ENCODE assay signal across 8 mouse cellular contexts in the genomic region with DNA sequence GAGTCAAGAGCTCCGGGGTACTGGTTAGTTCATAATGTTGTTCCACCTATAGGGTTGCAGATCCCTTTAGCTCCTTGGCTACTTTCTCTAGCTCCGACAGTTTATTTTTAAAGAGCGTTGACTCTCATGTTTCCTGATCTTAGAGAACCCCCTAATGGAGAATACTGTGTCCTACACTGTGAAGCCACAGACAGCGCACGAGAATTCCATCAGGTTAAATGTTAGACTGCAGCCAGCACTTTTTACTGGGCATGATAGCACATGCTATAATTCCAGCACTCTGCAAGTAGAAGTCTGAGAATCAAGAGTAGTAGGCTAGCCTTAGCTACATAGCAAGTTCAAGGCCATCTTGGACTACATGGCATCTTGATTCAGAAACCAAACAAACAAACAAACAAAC. TPM values are rescaled to one million over a fixed set of nuclear protein-coding genes. Genes with fewer than 3 reads are reported as not detected.
DNase-seq lines count a peak whose midpoint lies in the region; ATAC-seq and TF ChIP-seq lines count a peak whose summit lies in the region.

No protein-coding gene starts in this region.

- H3K9ac ChIP-seq in heart, postnatal 0 days (replicated peaks; ENCODE audit: low read depth, low read length) = no peak overlapping the region
- H3K9ac ChIP-seq in embryonic facial prominence, embryonic 15.5 days = no peak overlapping the region
- H3K9ac ChIP-seq in neural tube, embryonic 14.5 days (replicated peaks; ENCODE audit: low read depth, low read length) = no peak overlapping the region

- no peak overlapping the region for H3K4me3 ChIP-seq in heart, postnatal 0 days (ENCODE audit: low read depth, low read length)
- H3K4me3 ChIP-seq in embryonic facial prominence, embryonic 15.5 days (replicated peaks) = no peak overlapping the region
- H3K4me3 ChIP-seq in neural tube, embryonic 14.5 days (ENCODE audit: low read depth, low read length) = no peak overlapping the region

- 11% methylated on average over 4 of the region's 5 CpGs for WGBS in heart, postnatal 0 days
- WGBS in embryonic facial prominence, embryonic 15.5 days = 24% methylated on average over 5 of the region's 5 CpGs
- whole genome bisulfite sequencing in neural tube, embryonic 14.5 days = 30% methylated on average over 5 of the region's 5 CpGs

- no peak for TF ChIP-seq EP300 in heart, postnatal 0 days (IDR thresholded peaks at IDR 0.05; ENCODE audit: low read depth)

- peak; percentile 79 for ATAC-seq in heart, postnatal 0 days (ENCODE audit: insufficient read depth, low read depth)
- peak; percentile 74 for ATAC-seq in embryonic facial prominence, embryonic 15.5 days (ENCODE audit: insufficient number of reproducible peaks, low FRiP score, low TSS enrichment, low read depth)
- ATAC-seq in neural tube, embryonic 14.5 days (ENCODE audit: low read depth) = peak; percentile 89

- H3K4me2 ChIP-seq in heart, postnatal 0 days (ENCODE audit: low read depth, low read length) = no peak overlapping the region
- no peak overlapping the region for H3K4me2 ChIP-seq in embryonic facial prominence, embryonic 15.5 days (replicated peaks)
- H3K4me2 ChIP-seq in neural tube, embryonic 14.5 days (ENCODE audit: low read depth, low read length) = no peak overlapping the region

- H3K27me3 ChIP-seq in heart, postnatal 0 days (ENCODE audit: control insufficient read depth, insufficient read depth, low read length) = no peaks in the 10 kb centered on the region
- no peaks in the 10 kb centered on the region for H3K27me3 ChIP-seq in embryonic facial prominence, embryonic 15.5 days
- H3K27me3 ChIP-seq in neural tube, embryonic 14.5 days (ENCODE audit: control insufficient read depth, insufficient read depth, low read length) = no peaks in the 10 kb centered on the region

- H3K36me3 ChIP-seq in heart, postnatal 0 days (replicated peaks; ENCODE audit: control insufficient read depth, insufficient read depth, low read length) = peaks cover 1% of the 10 kb centered on the region; the same call in 1 of the 2 replicates
- H3K36me3 ChIP-seq in embryonic facial prominence, embryonic 15.5 days = no peaks in the 10 kb centered on the region
- H3K36me3 ChIP-seq in neural tube, embryonic 14.5 days (ENCODE audit: control insufficient read depth, insufficient read depth, low read length) = no peaks in the 10 kb centered on the region

- peak; percentile 69 for TF ChIP-seq CTCF in heart, postnatal 0 days (IDR thresholded peaks at IDR 0.05; ENCODE audit: low read depth)

- no peak overlapping the region for H3K27ac ChIP-seq in heart, postnatal 0 days (ENCODE audit: low read depth)
- H3K27ac ChIP-seq in embryonic facial prominence, embryonic 15.5 days (replicated peaks) = no peak overlapping the region
- no peak overlapping the region for H3K27ac ChIP-seq in neural tube, embryonic 14.5 days (ENCODE audit: low read depth, low read length)

- H3K4me1 ChIP-seq in heart, postnatal 0 days (ENCODE audit: control insufficient read depth, insufficient read depth) = peaks cover 25% of the 10 kb centered on the region; the same call in 1 of the 2 replicates
- no peaks in the 10 kb centered on the region for H3K4me1 ChIP-seq in embryonic facial prominence, embryonic 15.5 days
- H3K4me1 ChIP-seq in neural tube, embryonic 14.5 days (ENCODE audit: control insufficient read depth, insufficient read depth, low read length) = no peaks in the 10 kb centered on the region

- H3K9me3 ChIP-seq in heart, postnatal 0 days (replicated peaks; ENCODE audit: control insufficient read depth, low read length) = no peaks in the 10 kb centered on the region
- H3K9me3 ChIP-seq in embryonic facial prominence, embryonic 15.5 days (replicated peaks) = no peaks in the 10 kb centered on the region
- H3K9me3 ChIP-seq in neural tube, embryonic 14.5 days (ENCODE audit: control insufficient read depth, low read length) = no peaks in the 10 kb centered on the region

- peak; percentile 79 for DNase-seq in heart, postnatal 0 days (ENCODE audit: low spot score)
- no peak for DNase-seq in heart, adult 18-20 months
- DNase-seq in MN1 (ENCODE audit: low spot score) = peak; percentile 21
- peak; percentile 28 to 35 for DNase-seq in kidney, postnatal 25 days
- DNase-seq in layer of hippocampus, postnatal 25 days (ENCODE audit: extremely low spot score in 1 of 2, low spot score in 1 of 2) = no peak
- no peak for DNase-seq in urinary bladder, postnatal 4 days (ENCODE audit: low spot score in 2 of 2)

RNA-seq across cellular contexts. Expression of gene Zfp622, which starts 24.8 kb away (rescaled TPM):
- 9.2 and 16.9 TPM in 2 replicates for total RNA-seq in heart, postnatal 0 days (2014; rRNA removed; ENCODE audit: low replicate concordance)
- polyA plus RNA-seq in heart, postnatal 0 days (2015; fragmentation: Nextera tagmentation; extraction: Ambion mirVana) = 10.1 and 11.0 TPM in 2 replicates
- total RNA-seq in heart, adult 18-20 months (2021) = 10 to 100 TPM; 26.7 to 27.6 TPM
- 31.4 and 36.5 TPM in 2 replicates for polyA plus RNA-seq in embryonic facial prominence, embryonic 15.5 days (2015; fragmentation: Nextera tagmentation; extraction: Ambion mirVana)
- 37.7 and 41.2 TPM in 2 replicates for polyA plus RNA-seq in neural tube, embryonic 14.5 days (2014; fragmentation: Nextera tagmentation; extraction: Ambion mirVana)
- total RNA-seq in layer of hippocampus, postnatal 25 days (2021) = 10 to 100 TPM; 40.4 to 40.5 TPM

Comparison
In these comparisons a context has a peak if more than half of its experiments do, and no peak if none do; other contexts are left out.
1. DNase-seq: peak in heart, postnatal 0 days (single experiment), MN1 (single experiment) and kidney, postnatal 25 days (2 of 2); none in heart, adult 18-20 months (0 of 2), layer of hippocampus, postnatal 25 days (0 of 2) and urinary bladder, postnatal 4 days (0 of 2).
2. Peak in every context shown above with its lines, with median percentiles within 50 percentile points of each other: ATAC-seq.